Comparison of ENCODE assay signal across 8 mouse cellular contexts in genomic region chr15:101266132-101266963, GRCm38 (mm10). TPM values are rescaled to one million over a fixed set of nuclear protein-coding genes. Genes with fewer than 3 reads are reported as not detected.
DNase-seq lines count a peak whose midpoint lies in the region; ATAC-seq and TF ChIP-seq lines count a peak whose summit lies in the region.

No protein-coding gene starts in this region.

- peak overlapping the region; percentile 86 for H3K4me3 ChIP-seq in gastrocnemius, adult 2 months
- peak overlapping the region; percentile 54 for H3K4me3 ChIP-seq in hindbrain, postnatal 0 days (ENCODE audit: low read length)

- peak overlapping the region; percentile 48 for H3K9ac ChIP-seq in hindbrain, postnatal 0 days (replicated peaks; ENCODE audit: low read length)

- H3K9me3 ChIP-seq in hindbrain, postnatal 0 days (ENCODE audit: low read length): no peaks in the 10 kb centered on the region

- H3K36me3 ChIP-seq in hindbrain, postnatal 0 days (ENCODE audit: insufficient read depth, low read length): no peaks in the 10 kb centered on the region

- H3K4me2 ChIP-seq in hindbrain, postnatal 0 days (ENCODE audit: low read depth, low read length): peak overlapping the region; percentile 97

- TF ChIP-seq CTCF in gastrocnemius, adult 2 months (IDR thresholded peaks at IDR 0.05): peak; percentile 27; the same call in 1 of the 2 replicates
- 0 out of 2 replicates have a peak, but pooled peaks have one; percentile 3 for TF ChIP-seq CTCF in hindbrain, postnatal 0 days (IDR thresholded peaks at IDR 0.05; ENCODE audit: low read depth)

- H3K27me3 ChIP-seq in hindbrain, postnatal 0 days (ENCODE audit: insufficient read depth, low read length): peaks cover 6% of the 10 kb centered on the region; the same call in 1 of the 2 replicates

- DNase-seq in NIH3T3 (ENCODE audit: low read depth): peak; percentile 99
- DNase-seq in cerebellum, postnatal 25 days: peak; percentile 87 to 95
- peak; percentile 99 for DNase-seq in gastrocnemius, adult 2 months
- DNase-seq in hindbrain, postnatal 0 days (ENCODE audit: low spot score): peak; percentile 84
- DNase-seq in left cerebral cortex, adult 8-10 months (ENCODE audit: low spot score in 2 of 2): peak; percentile 85 to 94
- DNase-seq in right cerebral cortex, adult 18-20 months: peak; percentile 96
- peak; percentile 88 for DNase-seq in urinary bladder, adult 2 months (ENCODE audit: low spot score)

- peaks cover 11% of the 10 kb centered on the region for H3K4me1 ChIP-seq in hindbrain, postnatal 0 days (ENCODE audit: insufficient read depth, low read length)

- intact Hi-C loops in gastrocnemius, adult 2 months (cut with DNase I): loop anchor here (2.0 kb wide), 1 partner anchor 26 kb away; no protein-coding TSS in a partner anchor

- WGBS in hindbrain, postnatal 0 days: under 1% methylated on average over 48 of the region's 57 CpGs

- H3K27ac ChIP-seq in gastrocnemius, adult 2 months: peak overlapping the region; percentile 95
- 0 out of 2 replicates have a peak overlapping the region, but pooled peaks have one; percentile 2 for H3K27ac ChIP-seq in hindbrain, postnatal 0 days

- ATAC-seq in hindbrain, postnatal 0 days: peak; percentile 84
- peak; percentile 70 for ATAC-seq in megakaryocyte, adult 5-6 weeks (ENCODE audit: poor library complexity, severe bottlenecking)

RNA-seq across cellular contexts. Expression of gene Nr4a1, which starts 12.3 kb away (rescaled TPM):
- 100 to 1,000 TPM; 143 to 146 TPM for total RNA-seq in gastrocnemius, adult 2 months (2021)
- total RNA-seq in hindbrain, postnatal 0 days (2014; rRNA removed): 9.3 and 10.3 TPM in 2 replicates
- polyA plus RNA-seq in hindbrain, postnatal 0 days (2015; fragmentation: Nextera tagmentation; extraction: Ambion mirVana): 5.3 and 6.5 TPM in 2 replicates
- total RNA-seq in left cerebral cortex, adult 8-10 months (2022): 100 to 1,000 TPM in 1 of 4 experiments, 10 to 100 TPM in 3; 36.3 to 102 (median 74.5) TPM
- 42.1 and 45.0 TPM in 2 replicates for total RNA-seq in megakaryocyte, adult 5-6 weeks (2015)
- 37.0 TPM in 2 replicates for total RNA-seq in megakaryocyte, adult 5-6 weeks (2017)
- 11.7 and 12.4 TPM in 2 replicates for polyA plus RNA-seq in urinary bladder, adult 2 months (2012; rRNA removed)

RNA-seq across cellular contexts. Expression of gene Atg101, which starts 17.7 kb away (rescaled TPM):
- 10 to 100 TPM; 23.7 to 32.4 TPM for total RNA-seq in gastrocnemius, adult 2 months (2021)
- total RNA-seq in hindbrain, postnatal 0 days (2014; rRNA removed): 44.1 and 52.3 TPM in 2 replicates
- 69.1 and 75.3 TPM in 2 replicates for polyA plus RNA-seq in hindbrain, postnatal 0 days (2015; fragmentation: Nextera tagmentation; extraction: Ambion mirVana)
- 10 to 100 TPM; 35.9 to 39.3 (median 37.6) TPM for total RNA-seq in left cerebral cortex, adult 8-10 months (2022)
- 8.2 and 12.1 TPM in 2 replicates for total RNA-seq in megakaryocyte, adult 5-6 weeks (2015)
- total RNA-seq in megakaryocyte, adult 5-6 weeks (2017): 53.3 and 58.0 TPM in 2 replicates
- 40.5 and 54.0 TPM in 2 replicates for polyA plus RNA-seq in urinary bladder, adult 2 months (2012; rRNA removed)

RNA-seq across cellular contexts. Expression of gene 6030408B16Rik, which starts 26.7 kb away (rescaled TPM):
- under 1 TPM; 0.20 to 0.36 TPM for total RNA-seq in gastrocnemius, adult 2 months (2021)
- not detected in 2 replicates for total RNA-seq in hindbrain, postnatal 0 days (2014; rRNA removed)
- 0.15 and 0.30 TPM in 2 replicates for polyA plus RNA-seq in hindbrain, postnatal 0 days (2015; fragmentation: Nextera tagmentation; extraction: Ambion mirVana)
- total RNA-seq in left cerebral cortex, adult 8-10 months (2022): under 1 TPM in 3 of 4 experiments, not detected in 1; 0.18 to 0.91 (median 0.84) TPM
- total RNA-seq in megakaryocyte, adult 5-6 weeks (2015): not detected in 2 replicates
- not detected in 2 replicates for total RNA-seq in megakaryocyte, adult 5-6 weeks (2017)
- 2.2 and 3.5 TPM in 2 replicates for polyA plus RNA-seq in urinary bladder, adult 2 months (2012; rRNA removed)

RNA-seq across cellular contexts. Expression of gene Grasp, which starts 42.4 kb away (rescaled TPM):
- total RNA-seq in gastrocnemius, adult 2 months (2021): 1 to 10 TPM; 5.8 to 5.9 TPM
- 6.7 and 8.7 TPM in 2 replicates for total RNA-seq in hindbrain, postnatal 0 days (2014; rRNA removed)
- 1.5 and 1.6 TPM in 2 replicates for polyA plus RNA-seq in hindbrain, postnatal 0 days (2015; fragmentation: Nextera tagmentation; extraction: Ambion mirVana)
- total RNA-seq in left cerebral cortex, adult 8-10 months (2022): 10 to 100 TPM; 56.3 to 63.9 (median 62.1) TPM
- 0.16 and 0.30 TPM in 2 replicates for total RNA-seq in megakaryocyte, adult 5-6 weeks (2015)
- 0.29 and 0.85 TPM in 2 replicates for total RNA-seq in megakaryocyte, adult 5-6 weeks (2017)
- polyA plus RNA-seq in urinary bladder, adult 2 months (2012; rRNA removed): 8.7 and 9.7 TPM in 2 replicates

Comparison
In these comparisons a context has a peak if more than half of its experiments do, and no peak if none do; other contexts are left out.
1. Peak in every context shown above with its lines: DNase-seq, ATAC-seq, H3K4me3 ChIP-seq and H3K27ac ChIP-seq.